Mouse (Mus musculus) spleen, postnatal 10 days (tissue): ENCODE measurements around the gene Pef1.

Source experiments
- DNase-seq, 2 experiments: peaks; one replicate each; pipeline ENCODE4 v3.0.0; 2021 to 2022; ENCODE audit warnings: low spot score in 2 of 2

Pef1 gene

GRCm38 (mm10) chr4:130174335-130175031 is 72.1 kb downstream of the Pef1 start:
- peak; percentile 76 to 80 for DNase-seq

GRCm38 (mm10) chr4:130175072-130175711 is 72.8 kb downstream of the Pef1 start, which contains the start of gene Tinagl1:
Tinagl1 (minus strand) TSS chr4:130175122.
- DNase-seq, result peak; percentile 33

- no peak for DNase-seq
Observed at GRCm38 (mm10) chr4:130176156-130176720, 73.9 kb downstream of the Pef1 start.

GRCm38 (mm10) chr4:130177087-130177486 is 74.7 kb downstream of the Pef1 start:
- DNase-seq, result no peak

GRCm38 (mm10) chr4:130177536-130177935 is 75.2 kb downstream of the Pef1 start:
- DNase-seq, result no peak
